Mouse (Mus musculus): ENCODE results near the gene Sh3gl1. TPM values are rescaled to one million over a fixed set of nuclear protein-coding genes. Genes with fewer than 3 reads are reported as not detected.

The Sh3gl1 gene
- polyA plus RNA-seq, 1 experiment from 2014 or later, result 129 TPM

- Histone ChIP-seq H3K27ac (ENCODE audit: low read depth, low read length) (no peak overlapping the region), H3K9ac (ENCODE audit: low read length) (no peak overlapping the region), H3K9me3 (ENCODE audit: control insufficient read depth, low read length) (no peaks in the 10 kb centered on the region), H3K36me3 (ENCODE audit: control insufficient read depth, insufficient read depth, low read length) (peaks cover 10% of the 10 kb centered on the region), H3K4me2 (ENCODE audit: low read depth, low read length, severe bottlenecking) (peak overlapping the region; percentile 99), H3K4me3 (ENCODE audit: low read depth, low read length) (no peak overlapping the region), H3K27me3 (ENCODE audit: control insufficient read depth, insufficient read depth, low read length) (no peaks in the 10 kb centered on the region), H3K4me1 (replicated peaks; ENCODE audit: control insufficient read depth, insufficient read depth, low read length) (peaks cover 8% of the 10 kb centered on the region; the same call in 1 of the 2 replicates)
- WGBS, result 4% methylated on average over 9 of the region's 9 CpGs
- no peak for ATAC-seq (replicated peaks; ENCODE audit: low FRiP score)
- DNase-seq (ENCODE audit: low spot score), result peak; percentile 90
Measured at GRCm38 (mm10) chr17:56010681-56011080, 25.8 kb downstream of the Sh3gl1 start.

- Histone ChIP-seq H3K4me3 (ENCODE audit: low read depth, low read length) (peak overlapping the region; percentile 78), H3K36me3 (ENCODE audit: control insufficient read depth, insufficient read depth, low read length) (peaks cover 6% of the 10 kb centered on the region; the same call in 1 of the 2 replicates), H3K27ac (ENCODE audit: low read depth, low read length) (no peak overlapping the region), H3K4me2 (ENCODE audit: low read depth, low read length, severe bottlenecking) (peak overlapping the region; percentile 99), H3K9ac (ENCODE audit: low read length) (peak overlapping the region; percentile 83), H3K9me3 (ENCODE audit: control insufficient read depth, low read length) (no peaks in the 10 kb centered on the region), H3K27me3 (ENCODE audit: control insufficient read depth, insufficient read depth, low read length) (no peaks in the 10 kb centered on the region), H3K4me1 (replicated peaks; ENCODE audit: control insufficient read depth, insufficient read depth, low read length) (peaks cover 8% of the 10 kb centered on the region; the same call in 1 of the 2 replicates)
- WGBS, result 69% methylated on average over 14 of the region's 14 CpGs
- no peak for DNase-seq (ENCODE audit: low spot score)
- no peak for ATAC-seq (replicated peaks; ENCODE audit: low FRiP score)
Measured at GRCm38 (mm10) chr17:56010255-56010654, 26.2 kb downstream of the Sh3gl1 start.

DNA sequence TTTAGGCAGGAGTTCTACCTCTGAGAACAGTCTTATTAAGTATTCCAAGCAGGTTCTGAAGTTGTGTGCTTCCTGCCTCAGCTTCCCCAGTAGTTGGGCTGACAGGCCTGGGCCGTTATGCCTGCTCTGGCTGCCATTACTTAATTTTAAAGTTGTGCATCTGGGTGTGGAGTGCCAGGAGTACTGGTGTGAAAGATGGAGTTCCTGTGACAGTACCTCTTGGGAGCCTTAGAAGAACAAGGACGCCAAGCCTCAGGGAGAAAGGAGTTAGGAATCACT is 26.5 kb downstream of the Sh3gl1 start:
- 52% methylated on average over 2 of the region's 2 CpGs for WGBS
- DNase-seq (ENCODE audit: low spot score), result no peak
- ATAC-seq (replicated peaks; ENCODE audit: low FRiP score), result no peak
- Histone ChIP-seq H3K27ac (ENCODE audit: low read depth, low read length) (no peak overlapping the region), H3K9me3 (ENCODE audit: control insufficient read depth, low read length) (no peaks in the 10 kb centered on the region), H3K9ac (ENCODE audit: low read length) (peak overlapping the region; percentile 83), H3K4me1 (replicated peaks; ENCODE audit: control insufficient read depth, insufficient read depth, low read length) (peaks cover 8% of the 10 kb centered on the region; the same call in 1 of the 2 replicates), H3K4me3 (ENCODE audit: low read depth, low read length) (peak overlapping the region; percentile 78), H3K27me3 (ENCODE audit: control insufficient read depth, insufficient read depth, low read length) (no peaks in the 10 kb centered on the region), H3K36me3 (ENCODE audit: control insufficient read depth, insufficient read depth, low read length) (peaks cover 5% of the 10 kb centered on the region; the same call in 1 of the 2 replicates), H3K4me2 (ENCODE audit: low read depth, low read length, severe bottlenecking) (peak overlapping the region; percentile 99)

DNA sequence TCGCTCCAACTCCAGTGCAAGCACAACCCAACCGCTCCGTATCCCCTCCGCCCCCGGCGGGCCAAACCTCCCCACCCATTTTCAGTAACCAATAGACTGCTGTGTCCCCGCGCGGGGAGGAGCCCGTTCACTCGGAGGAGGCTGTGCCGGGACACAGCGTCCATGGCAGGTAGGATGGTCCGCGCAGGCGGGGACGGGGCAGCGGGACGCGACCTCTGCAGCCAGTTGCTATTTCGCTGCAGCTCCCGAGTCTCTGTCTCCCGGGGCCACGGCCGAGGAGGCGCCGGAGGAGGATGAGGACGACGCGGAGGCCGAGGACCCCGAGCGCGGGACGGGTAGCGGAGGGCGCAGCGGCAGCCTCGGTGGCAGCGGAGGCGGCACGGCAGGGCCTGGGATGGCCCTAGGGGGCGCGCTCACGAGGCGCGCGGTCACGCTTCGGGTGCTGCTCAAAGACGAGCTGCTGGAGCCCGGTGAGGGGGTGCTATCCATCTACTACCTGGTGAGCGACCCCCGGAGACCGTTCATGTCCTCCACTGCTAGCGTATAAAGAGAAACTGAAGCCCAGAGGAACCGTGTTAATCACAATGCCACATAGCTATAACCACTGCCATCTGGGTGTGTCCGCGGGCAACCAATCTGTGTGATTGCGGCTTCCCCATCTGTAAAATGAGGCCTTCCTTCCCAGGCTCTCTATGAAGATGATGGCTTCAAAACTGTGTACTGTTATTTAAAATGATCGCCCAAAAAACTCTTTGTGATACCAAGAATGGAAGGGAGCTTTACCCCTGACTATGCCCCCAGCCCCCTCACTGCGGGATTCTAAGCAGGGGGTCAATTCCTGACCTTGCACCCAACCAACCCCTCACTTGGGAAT is 27.1 kb downstream of the Sh3gl1 start:
- peak overlapping the region; percentile 99 for H3K4me2 ChIP-seq (ENCODE audit: low read depth, low read length, severe bottlenecking)
- no peaks in the 10 kb centered on the region for H3K9me3 ChIP-seq (ENCODE audit: control insufficient read depth, low read length)
- peaks cover 5% of the 10 kb centered on the region; the same call in 1 of the 2 replicates for H3K36me3 ChIP-seq (ENCODE audit: control insufficient read depth, insufficient read depth, low read length)
- peak overlapping the region; percentile 94 for H3K27ac ChIP-seq (ENCODE audit: low read depth, low read length)
- peaks cover 8% of the 10 kb centered on the region; the same call in 1 of the 2 replicates for H3K4me1 ChIP-seq (replicated peaks; ENCODE audit: control insufficient read depth, insufficient read depth, low read length)
- WGBS, result 2% methylated on average over 60 of the region's 62 CpGs
- H3K27me3 ChIP-seq (ENCODE audit: control insufficient read depth, insufficient read depth, low read length), result no peaks in the 10 kb centered on the region
- ATAC-seq (replicated peaks; ENCODE audit: low FRiP score) (peak; percentile 90), DNase-seq (ENCODE audit: low spot score) (peak; percentile 96)
- peak overlapping the region; percentile 78 for H3K4me3 ChIP-seq (ENCODE audit: low read depth, low read length)
- H3K9ac ChIP-seq (ENCODE audit: low read length), result peak overlapping the region; percentile 83

- H3K9ac ChIP-seq (ENCODE audit: low read length), result peak overlapping the region; percentile 83
- peaks cover 8% of the 10 kb centered on the region; the same call in 1 of the 2 replicates for H3K4me1 ChIP-seq (replicated peaks; ENCODE audit: control insufficient read depth, insufficient read depth, low read length)
- peak overlapping the region; percentile 94 for H3K27ac ChIP-seq (ENCODE audit: low read depth, low read length)
- DNase-seq (ENCODE audit: low spot score) (peak; percentile 96), ATAC-seq (replicated peaks; ENCODE audit: low FRiP score) (peak; percentile 94)
- WGBS, result under 1% methylated on average over 21 of the region's 21 CpGs
- peak overlapping the region; percentile 99 for H3K4me2 ChIP-seq (ENCODE audit: low read depth, low read length, severe bottlenecking)
- H3K9me3 ChIP-seq (ENCODE audit: control insufficient read depth, low read length), result no peaks in the 10 kb centered on the region
- H3K27me3 ChIP-seq (ENCODE audit: control insufficient read depth, insufficient read depth, low read length), result no peaks in the 10 kb centered on the region
- peaks cover 5% of the 10 kb centered on the region; the same call in 1 of the 2 replicates for H3K36me3 ChIP-seq (ENCODE audit: control insufficient read depth, insufficient read depth, low read length)
- peak overlapping the region; percentile 78 for H3K4me3 ChIP-seq (ENCODE audit: low read depth, low read length)
Measured at GRCm38 (mm10) chr17:56008356-56009087, 27.9 kb downstream of the Sh3gl1 start.

GRCm38 (mm10) chr17:56007444-56008355 is 28.7 kb downstream of the Sh3gl1 start:
- 38% methylated on average over 12 of the region's 14 CpGs for WGBS

GRCm38 (mm10) chr17:56006956-56007355 is 29.5 kb downstream of the Sh3gl1 start:
- peaks cover 3% of the 10 kb centered on the region; the same call in 1 of the 2 replicates for H3K36me3 ChIP-seq (ENCODE audit: control insufficient read depth, insufficient read depth, low read length)
- no peaks in the 10 kb centered on the region for H3K27me3 ChIP-seq (ENCODE audit: control insufficient read depth, insufficient read depth, low read length)
- no peak overlapping the region for H3K4me3 ChIP-seq (ENCODE audit: low read depth, low read length)
- H3K27ac ChIP-seq (ENCODE audit: low read depth, low read length), result no peak overlapping the region
- H3K4me2 ChIP-seq (ENCODE audit: low read depth, low read length, severe bottlenecking), result no peak overlapping the region
- no peak for DNase-seq (ENCODE audit: low spot score)
- no peak overlapping the region for H3K9ac ChIP-seq (ENCODE audit: low read length)
- ATAC-seq (replicated peaks; ENCODE audit: low FRiP score), result no peak
- WGBS, result 46% methylated on average over 10 of the region's 10 CpGs
- peaks cover 8% of the 10 kb centered on the region; the same call in 1 of the 2 replicates for H3K4me1 ChIP-seq (replicated peaks; ENCODE audit: control insufficient read depth, insufficient read depth, low read length)
- no peaks in the 10 kb centered on the region for H3K9me3 ChIP-seq (ENCODE audit: control insufficient read depth, low read length)

More at GRCm38 (mm10) chr17:56007444-56008355, 28.7 kb downstream of the Sh3gl1 start:
- Histone ChIP-seq H3K27me3 (ENCODE audit: control insufficient read depth, insufficient read depth, low read length) (no peaks in the 10 kb centered on the region), H3K4me2 (ENCODE audit: low read depth, low read length, severe bottlenecking) (peak overlapping the region; percentile 99), H3K27ac (ENCODE audit: low read depth, low read length) (peak overlapping the region; percentile 94), H3K9ac (ENCODE audit: low read length) (peak overlapping the region; percentile 42; the same call in 1 of the 2 replicates), H3K36me3 (ENCODE audit: control insufficient read depth, insufficient read depth, low read length) (peaks cover 5% of the 10 kb centered on the region; the same call in 1 of the 2 replicates), H3K4me1 (replicated peaks; ENCODE audit: control insufficient read depth, insufficient read depth, low read length) (peaks cover 8% of the 10 kb centered on the region; the same call in 1 of the 2 replicates), H3K4me3 (ENCODE audit: low read depth, low read length) (peak overlapping the region; percentile 78; the same call in 1 of the 2 replicates), H3K9me3 (ENCODE audit: control insufficient read depth, low read length) (no peaks in the 10 kb centered on the region)
- DNase-seq (ENCODE audit: low spot score), result no peak
- ATAC-seq (replicated peaks; ENCODE audit: low FRiP score), result no peak; the same call in 1 of the 2 replicates

Data from forebrain, embryonic 11.5 days (tissue).